In the genomic region with DNA sequence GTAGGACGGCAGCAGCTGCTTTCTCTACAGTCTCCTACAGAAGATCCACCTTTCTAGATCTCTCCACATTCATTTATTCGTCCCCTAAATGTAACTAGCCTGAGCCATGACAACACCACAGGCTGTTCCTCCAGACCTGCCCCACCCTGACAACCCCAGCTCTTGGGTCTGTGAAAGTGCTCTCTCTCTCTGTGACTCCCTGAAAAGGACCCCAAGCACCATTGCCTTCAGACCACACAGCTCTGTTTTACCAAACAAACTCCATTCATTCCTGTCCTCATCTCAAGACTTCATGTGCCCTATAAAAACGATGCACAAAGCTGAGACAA, we compare ENCODE assay signal across 8 mouse cellular contexts. TPM values are rescaled to one million over a fixed set of nuclear protein-coding genes. Genes with fewer than 3 reads are reported as not detected.
DNase-seq lines count a peak whose midpoint lies in the region; ATAC-seq and TF ChIP-seq lines count a peak whose summit lies in the region.

No protein-coding gene starts in this region.

- H3K4me3 ChIP-seq in heart, embryonic 10.5 days = peak overlapping the region; percentile 70
- peak overlapping the region; percentile 66 to 76; a peak in 3 of 4 replicates for H3K4me3 ChIP-seq in ES-E14 (ENCODE audit: insufficient read depth in 1 of 2, low read depth in 1 of 2, low read length in 2 of 2, poor library complexity in 1 of 2, severe bottlenecking in 1 of 2)
- H3K4me3 ChIP-seq in hindbrain, embryonic 12.5 days = peak overlapping the region; percentile 59
- peak overlapping the region; percentile 63 for H3K4me3 ChIP-seq in midbrain, embryonic 12.5 days

- H3K9me3 ChIP-seq in heart, embryonic 10.5 days = no peaks in the 10 kb centered on the region
- no peaks in the 10 kb centered on the region for H3K9me3 ChIP-seq in ES-E14 (ENCODE audit: control insufficient read depth, insufficient read depth, low read depth, low read length)
- H3K9me3 ChIP-seq in hindbrain, embryonic 12.5 days (replicated peaks) = no peaks in the 10 kb centered on the region
- H3K9me3 ChIP-seq in midbrain, embryonic 12.5 days = no peaks in the 10 kb centered on the region

- H3K27ac ChIP-seq in heart, embryonic 10.5 days = no peak overlapping the region
- no peak overlapping the region for H3K27ac ChIP-seq in ES-E14 (ENCODE audit: insufficient read depth, low read depth, low read length, poor library complexity, severe bottlenecking)
- no peak overlapping the region for H3K27ac ChIP-seq in hindbrain, embryonic 12.5 days
- no peak overlapping the region for H3K27ac ChIP-seq in midbrain, embryonic 12.5 days (replicated peaks)

- no peaks in the 10 kb centered on the region for H3K36me3 ChIP-seq in heart, embryonic 10.5 days
- H3K36me3 ChIP-seq in ES-E14 (ENCODE audit: control insufficient read depth, insufficient read depth, low read length, poor library complexity, severe bottlenecking) = no peaks in the 10 kb centered on the region
- no peaks in the 10 kb centered on the region for H3K36me3 ChIP-seq in hindbrain, embryonic 12.5 days
- no peaks in the 10 kb centered on the region for H3K36me3 ChIP-seq in midbrain, embryonic 12.5 days

- H3K4me1 ChIP-seq in heart, embryonic 10.5 days = peaks cover 12% of the 10 kb centered on the region
- peaks cover 0 to 3% of the 10 kb centered on the region in 2 experiments; a peak in 1 of 4 replicates for H3K4me1 ChIP-seq in ES-E14 (ENCODE audit: control insufficient read depth in 2 of 2, insufficient read depth in 2 of 2, low read length in 2 of 2, poor library complexity in 1 of 2)
- peaks cover 13% of the 10 kb centered on the region for H3K4me1 ChIP-seq in hindbrain, embryonic 12.5 days
- H3K4me1 ChIP-seq in midbrain, embryonic 12.5 days = peaks cover 13% of the 10 kb centered on the region

- 14% methylated on average over 3 of the region's 3 CpGs for WGBS in heart, embryonic 10.5 days
- WGBS in hindbrain, embryonic 12.5 days = 18% methylated on average over 3 of the region's 3 CpGs
- 14% methylated on average over 3 of the region's 3 CpGs for WGBS in midbrain, embryonic 12.5 days

- peak overlapping the region; percentile 100 for H3K4me2 ChIP-seq in hindbrain, embryonic 12.5 days (replicated peaks)
- H3K4me2 ChIP-seq in midbrain, embryonic 12.5 days (replicated peaks) = peak overlapping the region; percentile 100

- ATAC-seq in hindbrain, embryonic 12.5 days (ENCODE audit: low FRiP score) = peak; percentile 32
- ATAC-seq in midbrain, embryonic 12.5 days (ENCODE audit: low FRiP score, low read depth) = no peak

- DNase-seq in heart, embryonic 10.5 days (ENCODE audit: low spot score) = no peak
- no peak for DNase-seq in heart, postnatal 36 days
- no peak for DNase-seq in ES-E14 (ENCODE audit: low read depth, low spot score)
- DNase-seq in gastrocnemius, postnatal 25 days = no peak
- DNase-seq in frontal cortex, postnatal 25 days (ENCODE audit: low spot score in 2 of 2) = no peak
- no peak for DNase-seq in layer of hippocampus, adult 18-20 months (ENCODE audit: low spot score in 2 of 2)

- peaks cover 26% of the 10 kb centered on the region for H3K27me3 ChIP-seq in heart, embryonic 10.5 days (ENCODE audit: insufficient read depth, poor library complexity, severe bottlenecking)
- H3K27me3 ChIP-seq in hindbrain, embryonic 12.5 days = peaks cover 30% of the 10 kb centered on the region
- H3K27me3 ChIP-seq in midbrain, embryonic 12.5 days = peaks cover 35% of the 10 kb centered on the region

- intact Hi-C loops in heart, postnatal 36 days (cut with DNase I) = no loop called here

- no peak overlapping the region; the same call in 1 of the 2 replicates for H3K9ac ChIP-seq in ES-E14 (ENCODE audit: insufficient read depth, low read depth, low read length, poor library complexity, severe bottlenecking)
- no peak overlapping the region for H3K9ac ChIP-seq in hindbrain, embryonic 12.5 days
- peak overlapping the region; percentile 54 for H3K9ac ChIP-seq in midbrain, embryonic 12.5 days (replicated peaks)

- in situ Hi-C loops in ES-E14 (cut with MboI; ENCODE audit: low sequenced_read_pairs in 2 of 2, unreplicated experiment in 2 of 2) = no loop called here

TF ChIP-seq in ES-E14, 5 proteins besides CTCF, POLR2A, EP300 and RAD21:
- TF ChIP-seq ZNF384 (IDR thresholded peaks at IDR 0.05; ENCODE audit: low read depth, low read length) (no peak), CHD2 (IDR thresholded peaks at IDR 0.05; ENCODE audit: low read depth, low read length) (no peak), MAFK (IDR thresholded peaks at IDR 0.05; ENCODE audit: insufficient read depth, low read depth, low read length) (no peak), HCFC1 (IDR thresholded peaks at IDR 0.05; ENCODE audit: borderline replicate concordance, insufficient read depth, low read length) (no peak), ZC3H11A (IDR thresholded peaks at IDR 0.05; ENCODE audit: borderline replicate concordance, low read depth, low read length) (no peak)

RNA-seq across cellular contexts. Expression of gene Acvr1c, which starts 0.4 kb away (rescaled TPM):
- polyA plus RNA-seq in heart, embryonic 10.5 days (2016; fragmentation: Nextera tagmentation; extraction: Ambion mirVana) = 0.75 and 1.1 TPM in 2 replicates
- under 1 TPM; 0.22 to 0.80 TPM for total RNA-seq in heart, postnatal 36 days (2021)
- total RNA-seq in ES-E14 (2012; rRNA removed) = not detected in 2 replicates
- polyA plus RNA-seq in hindbrain, embryonic 12.5 days (2016; fragmentation: Nextera tagmentation; extraction: Ambion mirVana) = 0.72 and 0.76 TPM in 2 replicates
- polyA plus RNA-seq in midbrain, embryonic 12.5 days (2016; fragmentation: Nextera tagmentation; extraction: Ambion mirVana) = 0.08 and 0.20 TPM in 2 replicates
- 1 to 10 TPM in 1 of 2 experiments, under 1 TPM in 1; 0.08 to 4.2 TPM for total RNA-seq in gastrocnemius, postnatal 25 days (2021)
- total RNA-seq in layer of hippocampus, adult 18-20 months (2021) = 10 to 100 TPM; 14.5 to 17.0 TPM
